Mouse (Mus musculus) heart, adult 2 months (tissue): ENCODE data around the gene Rsl1d1. TPM values are rescaled to one million over a fixed set of nuclear protein-coding genes. Genes with fewer than 3 reads are reported as not detected.
"Not testable (repeated sequence)": the region's sequence is repeated elsewhere in the genome, so short reads cannot be mapped to it uniquely, and the experiment has no call there.

ENCODE experiments used
- DNase-seq, 2 experiments: peaks; one replicate each; pipeline ENCODE4 v3.0.0; 2021
- H3K27ac ChIP-seq: fragments of 200-600 bp; 2 replicates; pipeline ENCODE4 v1.8.1; 2022
- H3K27me3 ChIP-seq: fragments of 200-500 bp; 2 replicates; pipeline ENCODE4 v1.6.1; 2012; ENCODE audit warnings: mild to moderate bottlenecking, low read length, inconsistent platforms, mixed read lengths; ENCODE audit not compliant: control insufficient read depth, insufficient read depth
- H3K36me3 ChIP-seq: fragments of 200-500 bp; 2 replicates; pipeline ENCODE4 v1.6.1; 2012; ENCODE audit warnings: low read length, inconsistent platforms; ENCODE audit not compliant: control insufficient read depth, insufficient read depth
- H3K4me1 ChIP-seq: fragments of 200-500 bp; 2 replicates; pipeline ENCODE4 v1.6.1; 2011; ENCODE audit warnings: low read length; ENCODE audit not compliant: control insufficient read depth, insufficient read depth
- H3K4me3 ChIP-seq: fragments of 200-600 bp; 2 replicates; pipeline ENCODE4 v1.8.1; 2022
- H3K79me2 ChIP-seq: fragments of 200-500 bp; replicated peaks from 2 replicates; pipeline ENCODE4 v1.6.1; 2012; ENCODE audit warnings: mild to moderate bottlenecking, inconsistent platforms, low read length, moderate library complexity, mixed read lengths; ENCODE audit not compliant: control insufficient read depth, insufficient read depth
- H3K9ac ChIP-seq: fragments of 200-500 bp; 2 replicates; pipeline ENCODE4 v1.6.1; 2012; ENCODE audit warnings: low read depth, mild to moderate bottlenecking, control low read depth, inconsistent platforms, low read length, mixed read lengths
- CTCF ChIP-seq: fragments of 200-600 bp; IDR thresholded peaks from 2 replicates; pipeline ENCODE4 v1.8.1; 2022; ENCODE audit warnings: antibody characterized with exemption, mild to moderate bottlenecking, moderate library complexity
- EP300 ChIP-seq: fragments of 200-500 bp; IDR thresholded peaks from 2 replicates; pipeline ENCODE4 v1.6.1; 2011; ENCODE audit warnings: low read depth, low read length, control low read depth; ENCODE audit not compliant: insufficient read depth
- POLR2A ChIP-seq: fragments of 200-500 bp; IDR thresholded peaks from 2 replicates; pipeline ENCODE4 v1.6.1; 2011; ENCODE audit warnings: mild to moderate bottlenecking, low read depth, low read length, control low read depth; ENCODE audit not compliant: insufficient read depth
- WGBS: fragments of 180-500 bp; shearing (Covaris S2); methylation state at CpG from one replicate; pipeline ENCODE4 v1.1.7; 2018; 5-methylcytosine and 5-hydroxymethylcytosine counted together
- intact Hi-C: fragments of 180-260 bp; cut with DNase I; formaldehyde crosslinking; loops from one replicate; pipeline ENCODE4 v1.15.1; 2025
- polyA plus RNA-seq: library from polyadenylated mRNA; depleted of rRNA; stranded (reverse); fragments of >200 nt; gene quantifications from 2 replicates; pipeline ENCODE4 v1.2.3, GENCODE M21; 2012
- total RNA-seq, 2 experiments: library from RNA; stranded (reverse); gene quantifications; 2 replicates each; pipeline ENCODE4 v1.2.3; 2021

Rsl1d1 gene
- total and polyA plus RNA-seq, 3 experiments = 9.4 to 52.8 (median 51.6) TPM

- under 1% methylated on average over 72 of the region's 72 CpGs for WGBS
- peak overlapping the region; percentile 81 for H3K4me3 ChIP-seq
- H3K27ac ChIP-seq = peak overlapping the region; percentile 97
- peak; percentile 80 to 82 for DNase-seq
- H3K9ac ChIP-seq = peak overlapping the region; percentile 91
- H3K4me1 ChIP-seq = peaks cover 11% of the 10 kb centered on the region
- H3K36me3 ChIP-seq = no peaks in the 10 kb centered on the region; the same call in 1 of the 2 replicates
- TF ChIP-seq POLR2A (no peak), CTCF (no peak), EP300 (no peak)
- intact Hi-C loops = loop anchor here (1.0 to 5.0 kb wide), 5 partner anchors 27 to 732 kb away; partner anchors contain the start of genes Cpped1, Gspt1, Rsl1d1 and Txndc11
- H3K79me2 ChIP-seq = peaks cover 7% of the 10 kb centered on the region
- H3K27me3 ChIP-seq = no peaks in the 10 kb centered on the region
Observed at GRCm38 (mm10) chr16:11175489-11176207, 27.5 kb downstream of the Rsl1d1 start.

- Histone ChIP-seq H3K4me1 (peaks cover 11% of the 10 kb centered on the region), H3K36me3 (no peaks in the 10 kb centered on the region; the same call in 1 of the 2 replicates), H3K4me3 (peak overlapping the region; percentile 81), H3K27me3 (no peaks in the 10 kb centered on the region), H3K9ac (peak overlapping the region; percentile 91), H3K27ac (peak overlapping the region; percentile 97), H3K79me2 (peaks cover 9% of the 10 kb centered on the region)
- no peak for TF ChIP-seq POLR2A
- no peak for TF ChIP-seq CTCF
- TF ChIP-seq EP300 = no peak
- intact Hi-C loops = loop anchor here (5.0 kb wide), 2 partner anchors 138 to 732 kb away; partner anchors contain the start of gene Cpped1
- 3% methylated on average over 9 of the region's 9 CpGs for WGBS
- DNase-seq = no peak
Observed at GRCm38 (mm10) chr16:11175100-11175488, 28.0 kb downstream of the Rsl1d1 start.

GRCm38 (mm10) chr16:11174671-11175081 is 28.5 kb downstream of the Rsl1d1 start:
- no peak overlapping the region for H3K9ac ChIP-seq
- TF ChIP-seq EP300 (no peak), CTCF (peak; percentile 73)

GRCm38 (mm10) chr16:11171679-11172078 is 31.5 kb downstream of the Rsl1d1 start:
- Histone ChIP-seq H3K36me3 (no peaks in the 10 kb centered on the region; the same call in 1 of the 2 replicates), H3K79me2 (peaks cover 13% of the 10 kb centered on the region), H3K4me3 (no peak overlapping the region), H3K27ac (no peak overlapping the region), H3K4me1 (peaks cover 12% of the 10 kb centered on the region), H3K9ac (no peak overlapping the region), H3K27me3 (no peaks in the 10 kb centered on the region)
- DNase-seq = no peak
- intact Hi-C loops = loop anchor here (5.0 kb wide), 1 partner anchor 299 kb away; no protein-coding TSS in a partner anchor
- WGBS = 85% methylated on average over 6 of the region's 6 CpGs
- no peak for TF ChIP-seq POLR2A
- TF ChIP-seq CTCF = no peak
- no peak for TF ChIP-seq EP300

More at GRCm38 (mm10) chr16:11174671-11175081, 28.5 kb downstream of the Rsl1d1 start:
- peaks cover 11% of the 10 kb centered on the region for H3K4me1 ChIP-seq
- WGBS = 5% methylated on average over 10 of the region's 10 CpGs
- H3K79me2 ChIP-seq = peaks cover 9% of the 10 kb centered on the region
- no peaks in the 10 kb centered on the region for H3K27me3 ChIP-seq
- peak overlapping the region; percentile 81 for H3K4me3 ChIP-seq
- H3K27ac ChIP-seq = peak overlapping the region; percentile 97
- DNase-seq = peak; percentile 51 to 55
- intact Hi-C loops = loop anchor here (5.0 kb wide), 3 partner anchors 137 to 733 kb away; partner anchors contain the start of gene Cpped1
- H3K36me3 ChIP-seq = no peaks in the 10 kb centered on the region; the same call in 1 of the 2 replicates

GRCm38 (mm10) chr16:11166431-11166830 is 36.7 kb downstream of the Rsl1d1 start:
- Histone ChIP-seq H3K4me1 (peaks cover 11% of the 10 kb centered on the region), H3K9ac (no peak overlapping the region), H3K27ac (no peak overlapping the region), H3K27me3 (no peaks in the 10 kb centered on the region), H3K36me3 (no peaks in the 10 kb centered on the region; the same call in 1 of the 2 replicates), H3K79me2 (peaks cover 16% of the 10 kb centered on the region), H3K4me3 (no peak overlapping the region)
- DNase-seq = no peak
- no peak for TF ChIP-seq POLR2A
- WGBS = 84% methylated on average over 2 of the region's 2 CpGs
- intact Hi-C loops = no loop called here

- Histone ChIP-seq H3K9ac (no peak overlapping the region), H3K4me3 (no peak overlapping the region), H3K79me2 (peaks cover 9% of the 10 kb centered on the region; the same call in 1 of the 2 replicates), H3K36me3 (no peaks in the 10 kb centered on the region), H3K27ac (no peak overlapping the region), H3K4me1 (peaks cover 4% of the 10 kb centered on the region), H3K27me3 (no peaks in the 10 kb centered on the region)
- TF ChIP-seq CTCF = no peak
- TF ChIP-seq EP300 = no peak
- TF ChIP-seq POLR2A = no peak
- intact Hi-C loops = no loop called here
- 46% methylated on average over 3 of the region's 3 CpGs for WGBS
- DNase-seq = no peak
Observed at GRCm38 (mm10) chr16:11164695-11165255, 38.4 kb downstream of the Rsl1d1 start.

GRCm38 (mm10) chr16:11157721-11158120 is 45.4 kb downstream of the Rsl1d1 start:
- H3K4me3 ChIP-seq, H3K9ac ChIP-seq, H3K27me3 ChIP-seq, intact Hi-C loops, H3K36me3 ChIP-seq, H3K27ac ChIP-seq, H3K4me1 ChIP-seq, DNase-seq, H3K79me2 ChIP-seq: not testable (repeated sequence)
- WGBS = 54% methylated on average over 3 of the region's 3 CpGs
